Mouse (Mus musculus) CH12.LX (cell line): ENCODE results near the gene Dtnb.

Experiments used
- CTCF ChIP-seq, 2 experiments: IDR thresholded peaks in 1 of 2; conservative IDR thresholded peaks in 1 of 2; 2 replicates each; pipeline ENCODE4 v1.5.1; 2011 to 2012; ENCODE audit warnings: low read depth in 2 of 2, low read length in 2 of 2, improper control_type of control experiment in 1 of 2, inconsistent platforms in 1 of 2, mild to moderate bottlenecking in 1 of 2, moderate library complexity in 1 of 2
- EP300 ChIP-seq: IDR thresholded peaks from 2 replicates; pipeline ENCODE4 v1.6.1; 2011; ENCODE audit warnings: low read length, improper control_type of control experiment
- MAX ChIP-seq: IDR thresholded peaks from 2 replicates; pipeline ENCODE4 v1.6.1; 2011; ENCODE audit warnings: low read length, improper control_type of control experiment
- NELFE ChIP-seq: IDR thresholded peaks from 2 replicates; pipeline ENCODE4 v1.6.1; 2011; ENCODE audit warnings: low read depth, low read length, improper control_type of control experiment
- POLR2A ChIP-seq: IDR thresholded peaks from 2 replicates; pipeline ENCODE4 v1.6.1; 2011; ENCODE audit warnings: low read depth, mild to moderate bottlenecking, improper control_type of control experiment, low read length
- POLR2AphosphoS2 ChIP-seq: IDR thresholded peaks from 2 replicates; pipeline ENCODE4 v1.6.1; 2011; ENCODE audit warnings: low read depth, low read length, improper control_type of control experiment
- RAD21 ChIP-seq: IDR thresholded peaks from 2 replicates; pipeline ENCODE4 v1.6.1; 2011; ENCODE audit warnings: low read depth, mild to moderate bottlenecking, low read length, improper control_type of control experiment, moderate library complexity
- USF2 ChIP-seq: conservative IDR thresholded peaks from 2 replicates; pipeline ENCODE4 v1.6.1; 2011; ENCODE audit warnings: low read depth, low read length, improper control_type of control experiment

- no peak for TF ChIP-seq CTCF (conservative IDR thresholded peaks at IDR 0.05 in 1 of 2, IDR thresholded peaks at IDR 0.05 in 1 of 2; ENCODE audit: low read depth in 2 of 2, low read length in 2 of 2)
- no peak for TF ChIP-seq NELFE
- TF ChIP-seq USF2 = no peak
- TF ChIP-seq EP300 = no peak
- TF ChIP-seq POLR2AphosphoS2 = no peak
- no peak for TF ChIP-seq POLR2A
- TF ChIP-seq RAD21 = no peak
- no peak for TF ChIP-seq MAX
These were observed 128.3 kb downstream of the Dtnb start for GRCm38 (mm10) chr12:3700503-3700902.
